Mouse (Mus musculus): ENCODE measurements around the gene Tnrc6b. TPM values are rescaled to one million over a fixed set of nuclear protein-coding genes. Genes with fewer than 3 reads are reported as not detected.

Tnrc6b gene
- polyA plus RNA-seq, 1 experiment: 9.4 TPM

DNA sequence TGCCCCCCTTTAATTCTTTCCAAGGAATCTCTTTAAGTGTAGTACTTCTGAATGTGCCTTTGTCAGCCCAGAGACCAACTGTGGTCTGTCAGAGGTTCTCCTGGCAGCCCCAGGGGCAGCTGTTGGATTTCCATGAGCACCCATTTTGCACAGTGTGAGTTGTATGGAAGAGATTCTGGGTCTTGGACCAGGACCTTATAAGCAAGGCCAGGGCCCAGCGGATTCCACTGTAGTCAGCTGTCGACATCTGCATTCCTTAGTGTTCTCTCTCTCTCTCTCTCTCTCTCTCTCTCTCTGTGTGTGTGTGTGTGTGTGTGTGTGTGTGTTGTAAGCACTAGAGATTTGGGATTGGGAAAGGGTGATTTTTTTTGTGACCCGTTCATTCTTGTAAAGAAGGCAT lies 225.6 kb downstream of the Tnrc6b start:
- TF ChIP-seq MYOD1 (IDR thresholded peaks at IDR 0.05; ENCODE audit: control insufficient read depth, insufficient read length, low read depth): no peak
- TF ChIP-seq USF1 (IDR thresholded peaks at IDR 0.05; ENCODE audit: low read depth): no peak
- no peak for TF ChIP-seq FOSL1 (IDR thresholded peaks at IDR 0.05; ENCODE audit: insufficient read depth, low read length, poor library complexity, severe bottlenecking)
- no peak for TF ChIP-seq MAX (IDR thresholded peaks at IDR 0.05)
- TF ChIP-seq MYOG (IDR thresholded peaks at IDR 0.05; ENCODE audit: control insufficient read depth, extremely low read depth, insufficient read length): no peak
- TF ChIP-seq CTCF (IDR thresholded peaks at IDR 0.05; ENCODE audit: control insufficient read depth, insufficient read depth, insufficient read length): no peak
- TF ChIP-seq CEBPB (IDR thresholded peaks at IDR 0.05; ENCODE audit: low read depth): no peak
- Histone ChIP-seq H3K79me3 (ENCODE audit: low read depth) (no peaks in the 10 kb centered on the region), H3K36me3 (ENCODE audit: control insufficient read depth, insufficient read depth) (peaks cover 5% of the 10 kb centered on the region), H3K79me2 (ENCODE audit: control insufficient read depth, insufficient read depth) (no peaks in the 10 kb centered on the region), H3K4me3 (ENCODE audit: insufficient read depth, poor library complexity, severe bottlenecking) (no peak overlapping the region), H3K27me3 (ENCODE audit: control insufficient read depth, insufficient read depth, insufficient read length) (no peaks in the 10 kb centered on the region), H3ac (ENCODE audit: control insufficient read depth, insufficient read length, low read depth) (no peak overlapping the region)

DNA sequence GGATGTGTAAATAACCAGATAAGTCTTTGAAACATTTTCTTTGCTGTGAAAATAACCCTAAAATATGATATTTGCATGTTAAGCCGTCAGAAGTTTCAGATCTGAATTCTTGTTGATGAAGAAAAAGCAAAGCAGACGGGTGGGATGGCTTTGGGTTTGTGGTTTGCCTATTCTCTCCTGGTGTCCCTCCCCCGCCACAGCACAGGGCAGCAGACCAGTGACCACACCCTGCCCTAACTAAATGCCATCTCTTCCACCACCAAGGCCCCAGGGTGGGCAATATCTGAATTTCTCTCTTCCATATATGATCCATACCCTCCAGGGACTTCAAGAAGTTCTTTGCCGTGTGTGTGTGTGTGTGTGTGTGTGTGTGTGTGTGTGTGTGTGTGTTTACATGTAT lies 227.5 kb downstream of the Tnrc6b start:
- Histone ChIP-seq H3K79me2 (ENCODE audit: control insufficient read depth, insufficient read depth) (no peaks in the 10 kb centered on the region), H3K4me3 (ENCODE audit: insufficient read depth, poor library complexity, severe bottlenecking) (no peak overlapping the region), H3K79me3 (ENCODE audit: low read depth) (no peaks in the 10 kb centered on the region), H3K36me3 (ENCODE audit: control insufficient read depth, insufficient read depth) (peaks cover 4% of the 10 kb centered on the region), H3K27me3 (ENCODE audit: control insufficient read depth, insufficient read depth, insufficient read length) (no peaks in the 10 kb centered on the region), H3ac (ENCODE audit: control insufficient read depth, insufficient read length, low read depth) (no peak overlapping the region)
- TF ChIP-seq USF1 (IDR thresholded peaks at IDR 0.05; ENCODE audit: low read depth) (no peak), MYOG (IDR thresholded peaks at IDR 0.05; ENCODE audit: control insufficient read depth, extremely low read depth, insufficient read length) (no peak), MAX (IDR thresholded peaks at IDR 0.05) (no peak), CEBPB (IDR thresholded peaks at IDR 0.05; ENCODE audit: low read depth) (no peak), MYOD1 (IDR thresholded peaks at IDR 0.05; ENCODE audit: control insufficient read depth, insufficient read length, low read depth) (no peak), FOSL1 (IDR thresholded peaks at IDR 0.05; ENCODE audit: insufficient read depth, low read length, poor library complexity, severe bottlenecking) (no peak), CTCF (IDR thresholded peaks at IDR 0.05; ENCODE audit: control insufficient read depth, insufficient read depth, insufficient read length) (no peak)

GRCm38 (mm10) chr15:80939401-80939800 lies 228.3 kb downstream of the Tnrc6b start:
- no peaks in the 10 kb centered on the region for H3K27me3 ChIP-seq (ENCODE audit: control insufficient read depth, insufficient read depth, insufficient read length)
- H3K79me2 ChIP-seq (ENCODE audit: control insufficient read depth, insufficient read depth): no peaks in the 10 kb centered on the region
- H3K4me3 ChIP-seq (ENCODE audit: insufficient read depth, poor library complexity, severe bottlenecking): no peak overlapping the region
- H3K79me3 ChIP-seq (ENCODE audit: low read depth): no peaks in the 10 kb centered on the region
- H3ac ChIP-seq (ENCODE audit: control insufficient read depth, insufficient read length, low read depth): no peak overlapping the region
- TF ChIP-seq CEBPB (IDR thresholded peaks at IDR 0.05; ENCODE audit: low read depth) (no peak), CTCF (IDR thresholded peaks at IDR 0.05; ENCODE audit: control insufficient read depth, insufficient read depth, insufficient read length) (no peak), USF1 (IDR thresholded peaks at IDR 0.05; ENCODE audit: low read depth) (no peak), MYOD1 (IDR thresholded peaks at IDR 0.05; ENCODE audit: control insufficient read depth, insufficient read length, low read depth) (no peak), MAX (IDR thresholded peaks at IDR 0.05) (no peak), MYOG (IDR thresholded peaks at IDR 0.05; ENCODE audit: control insufficient read depth, extremely low read depth, insufficient read length) (no peak), FOSL1 (IDR thresholded peaks at IDR 0.05; ENCODE audit: insufficient read depth, low read length, poor library complexity, severe bottlenecking) (no peak)
- H3K36me3 ChIP-seq (ENCODE audit: control insufficient read depth, insufficient read depth): no peaks in the 10 kb centered on the region

GRCm38 (mm10) chr15:80941468-80942040 lies 230.4 kb downstream of the Tnrc6b start:
- Histone ChIP-seq H3ac (ENCODE audit: control insufficient read depth, insufficient read length, low read depth) (no peak overlapping the region), H3K27me3 (ENCODE audit: control insufficient read depth, insufficient read depth, insufficient read length) (no peaks in the 10 kb centered on the region), H3K79me2 (ENCODE audit: control insufficient read depth, insufficient read depth) (no peaks in the 10 kb centered on the region), H3K36me3 (ENCODE audit: control insufficient read depth, insufficient read depth) (no peaks in the 10 kb centered on the region), H3K79me3 (ENCODE audit: low read depth) (no peaks in the 10 kb centered on the region), H3K4me3 (ENCODE audit: insufficient read depth, poor library complexity, severe bottlenecking) (no peak overlapping the region)
- TF ChIP-seq MAX (IDR thresholded peaks at IDR 0.05) (no peak), MYOD1 (IDR thresholded peaks at IDR 0.05; ENCODE audit: control insufficient read depth, insufficient read length, low read depth) (no peak), MYOG (IDR thresholded peaks at IDR 0.05; ENCODE audit: control insufficient read depth, extremely low read depth, insufficient read length) (no peak), CTCF (IDR thresholded peaks at IDR 0.05; ENCODE audit: control insufficient read depth, insufficient read depth, insufficient read length) (no peak), USF1 (IDR thresholded peaks at IDR 0.05; ENCODE audit: low read depth) (no peak), FOSL1 (IDR thresholded peaks at IDR 0.05; ENCODE audit: insufficient read depth, low read length, poor library complexity, severe bottlenecking) (no peak), CEBPB (IDR thresholded peaks at IDR 0.05; ENCODE audit: low read depth) (no peak)

DNA sequence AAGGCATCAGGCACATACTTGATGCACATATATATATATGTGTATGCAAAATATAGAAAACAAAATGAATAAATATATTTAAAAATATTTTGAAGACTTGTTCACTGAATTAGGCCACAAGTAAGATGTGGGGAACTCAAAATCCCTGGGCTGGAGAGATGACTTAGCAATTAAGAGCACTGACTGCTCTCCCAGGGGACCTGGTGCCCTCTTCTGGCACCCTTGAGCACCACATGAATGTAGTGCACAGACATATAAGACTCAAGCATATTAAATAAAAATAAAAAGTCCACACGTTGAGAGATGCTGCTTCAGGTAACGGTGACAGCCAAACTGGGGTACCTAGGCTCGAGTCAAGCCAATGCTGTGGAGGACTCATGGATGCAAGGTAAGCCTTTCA lies 234.7 kb downstream of the Tnrc6b start:
- Histone ChIP-seq H3ac (ENCODE audit: control insufficient read depth, insufficient read length, low read depth) (no peak overlapping the region), H3K79me2 (ENCODE audit: control insufficient read depth, insufficient read depth) (peaks cover 26% of the 10 kb centered on the region), H3K79me3 (ENCODE audit: low read depth) (peaks cover 24% of the 10 kb centered on the region), H3K4me3 (ENCODE audit: insufficient read depth, poor library complexity, severe bottlenecking) (no peak overlapping the region), H3K27me3 (ENCODE audit: control insufficient read depth, insufficient read depth, insufficient read length) (no peaks in the 10 kb centered on the region), H3K36me3 (ENCODE audit: control insufficient read depth, insufficient read depth) (peaks cover 10% of the 10 kb centered on the region)
- TF ChIP-seq USF1 (IDR thresholded peaks at IDR 0.05; ENCODE audit: low read depth): no peak
- peak; percentile 6 for TF ChIP-seq CTCF (IDR thresholded peaks at IDR 0.05; ENCODE audit: control insufficient read depth, insufficient read depth, insufficient read length)
